Mouse (Mus musculus): ENCODE results near the gene Ly75.
A peak's percentile ranks its signal among the peaks of the same experiment; 100 is the strongest.

Gene Ly75

GRCm38 (mm10) chr2:60382858-60383669 is at the start of gene Ly75:
Gene Ly75 (minus strand): TSS chr2:60383303.
- DNase-seq: peak; percentile 92 to 93

- no peak for DNase-seq
These were observed 47.4 kb upstream of the Ly75 start for GRCm38 (mm10) chr2:60430315-60431021.

- peak; percentile 53 to 79 for DNase-seq
These were observed 35.0 kb upstream of the Ly75 start for GRCm38 (mm10) chr2:60418075-60418474.

GRCm38 (mm10) chr2:60414334-60414733 is 31.2 kb upstream of the Ly75 start:
- no peak for DNase-seq

DNA sequence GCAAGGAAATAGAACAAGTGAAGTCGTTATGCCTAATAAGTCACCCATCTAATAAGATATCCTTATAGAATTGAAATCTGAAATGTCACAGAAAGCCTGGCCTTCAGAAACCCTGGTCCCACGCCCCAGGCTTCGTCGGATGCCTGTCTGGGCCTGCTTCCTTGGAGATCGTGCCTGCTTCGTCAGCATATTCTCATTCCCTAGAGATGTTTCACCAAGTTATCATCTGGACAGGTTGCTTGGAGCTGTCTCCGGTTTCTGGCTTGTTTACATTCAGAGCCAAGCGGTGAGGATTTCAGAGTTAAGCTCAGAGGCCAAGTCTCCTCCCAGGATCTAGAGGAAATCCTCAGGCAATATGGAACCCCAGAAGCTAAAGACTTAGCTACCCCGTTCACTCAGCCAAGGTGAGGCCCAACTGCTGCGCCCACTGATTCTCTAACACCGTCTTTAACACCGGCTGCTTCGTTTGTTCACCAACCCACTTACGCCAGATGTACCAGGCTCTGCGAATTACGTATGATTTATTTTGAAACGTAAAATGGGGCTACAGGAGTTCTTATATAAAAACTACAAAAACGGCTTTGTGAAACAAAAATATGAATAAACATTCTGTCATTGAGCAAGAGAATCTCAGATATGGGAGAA is 30.0 kb upstream of the Ly75 start:
- no peak for DNase-seq

- DNase-seq: no peak
These were observed 28.1 kb upstream of the Ly75 start for GRCm38 (mm10) chr2:60411181-60411580.

DNA sequence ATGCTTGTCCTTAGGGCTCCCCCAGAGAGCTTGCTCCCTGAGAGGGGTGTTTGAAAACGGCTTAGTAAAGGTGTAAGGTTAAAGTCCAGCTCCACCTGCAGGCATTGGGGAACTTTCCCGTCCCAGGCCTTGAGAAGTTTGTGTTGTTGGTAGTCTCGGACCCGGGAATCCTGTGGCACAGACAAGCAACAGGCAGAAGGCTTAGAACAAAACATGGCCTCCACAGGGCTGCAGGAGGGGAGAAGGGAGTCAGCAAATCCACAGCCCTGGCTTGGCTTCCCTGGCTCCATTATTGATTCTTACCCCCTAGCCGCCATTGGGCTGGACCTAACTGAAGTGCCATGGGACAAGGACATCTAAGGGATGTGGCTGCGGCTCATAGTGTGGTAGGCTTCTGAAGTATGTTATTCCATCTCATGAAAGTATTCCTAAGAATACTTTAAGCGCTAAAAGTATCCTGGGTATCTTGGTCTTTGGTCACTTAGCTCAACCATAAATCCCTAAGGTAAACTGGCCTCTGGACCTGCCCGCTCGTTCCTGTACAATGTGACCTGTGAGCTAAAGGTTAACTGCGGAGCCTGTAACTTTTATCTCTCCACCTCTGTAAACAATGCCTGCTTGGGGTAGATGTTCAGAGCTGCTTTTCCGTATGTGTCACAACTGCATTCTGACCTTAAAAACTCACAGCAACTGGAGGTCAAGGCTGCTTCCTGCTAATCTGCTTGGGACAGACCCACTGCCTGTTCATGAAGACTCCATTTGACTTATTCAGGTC is 27.1 kb upstream of the Ly75 start:
- DNase-seq: no peak

- DNase-seq: no peak
These were observed 26.1 kb upstream of the Ly75 start for GRCm38 (mm10) chr2:60409194-60409593.

DNA sequence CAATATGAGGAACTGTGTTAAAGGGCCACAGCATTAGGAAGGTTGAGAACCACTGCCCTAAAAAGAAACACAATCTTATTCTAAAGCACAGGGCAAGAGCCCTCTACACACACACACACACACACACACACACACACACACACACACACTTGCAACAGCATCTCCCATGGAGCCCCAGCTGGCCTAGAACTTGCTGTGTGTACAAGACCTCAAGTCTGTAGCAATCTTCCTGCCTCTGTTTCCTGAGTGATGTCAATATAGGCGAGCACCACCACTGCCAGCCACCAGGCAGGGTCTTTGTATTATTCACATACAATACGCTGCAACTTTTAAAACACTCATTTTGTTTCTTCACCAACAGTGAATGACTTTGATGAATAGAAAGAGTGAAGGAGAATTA is 24.3 kb upstream of the Ly75 start:
- no peak for DNase-seq

DNA sequence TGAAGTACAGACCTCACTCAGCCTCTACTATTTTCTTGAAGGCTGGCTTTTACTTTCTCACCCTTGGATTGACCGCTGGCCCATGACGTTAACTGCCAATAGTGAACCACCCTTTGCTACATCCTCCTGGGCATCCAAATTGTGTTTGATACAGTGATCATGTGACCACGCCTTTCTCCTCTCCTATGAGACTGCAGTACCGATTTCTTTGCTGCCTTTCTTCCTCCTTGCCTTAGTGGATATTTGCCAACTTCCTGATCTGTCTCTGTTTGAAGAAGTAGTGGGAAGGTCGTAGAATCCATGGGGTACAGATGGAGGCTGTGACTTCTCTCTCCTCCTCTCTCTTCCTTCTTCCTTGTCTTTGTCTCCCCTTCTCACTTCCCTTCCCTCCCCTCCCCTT is 22.3 kb upstream of the Ly75 start:
- no peak for DNase-seq

- no peak for DNase-seq
These were observed 21.7 kb upstream of the Ly75 start for GRCm38 (mm10) chr2:60404763-60405162.

- no peak for DNase-seq
These were observed 18.6 kb upstream of the Ly75 start for GRCm38 (mm10) chr2:60401694-60402093.

DNA sequence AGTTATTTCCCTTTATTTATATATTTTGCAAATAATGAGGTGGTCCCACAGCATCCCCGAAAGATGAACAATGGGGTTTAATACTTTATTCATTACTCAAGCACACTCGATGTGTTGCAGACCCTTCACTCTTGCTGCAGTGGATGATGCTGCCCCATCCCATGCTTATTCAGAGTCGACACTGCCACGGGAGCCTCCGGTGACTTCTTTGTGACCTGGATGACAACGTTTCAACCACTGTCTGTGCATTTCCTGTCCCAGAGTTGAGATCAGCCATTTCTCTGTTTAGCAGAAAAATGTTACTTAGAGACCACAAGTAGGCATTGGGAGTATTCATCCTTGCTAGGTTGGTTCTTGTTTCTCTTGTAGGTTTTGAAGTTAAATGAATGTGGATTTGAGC is 10.7 kb upstream of the Ly75 start:
- no peak for DNase-seq

- DNase-seq: no peak
These were observed 9.2 kb upstream of the Ly75 start for GRCm38 (mm10) chr2:60392286-60392685.

- no peak for DNase-seq
These were observed 4.3 kb upstream of the Ly75 start for GRCm38 (mm10) chr2:60387363-60387762.

DNA sequence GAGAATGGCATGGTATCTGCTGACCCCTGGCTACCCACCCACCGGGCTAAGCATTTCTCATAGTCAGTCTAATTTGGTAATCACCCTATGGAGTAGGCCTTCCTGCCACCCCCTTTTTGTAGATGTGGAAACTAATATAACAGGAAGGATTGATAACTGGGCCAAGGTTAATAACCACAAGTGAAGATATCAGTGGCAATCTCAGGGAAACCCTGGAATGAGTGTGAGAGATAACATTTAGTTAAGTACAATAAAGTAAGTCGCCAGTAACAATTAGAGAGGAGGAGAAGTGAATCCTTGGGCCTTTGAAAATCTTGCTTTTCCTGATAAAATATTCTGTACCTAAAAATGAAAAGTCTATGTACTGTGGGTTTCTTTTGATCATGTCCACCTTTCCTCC is 3.7 kb upstream of the Ly75 start:
- no peak for DNase-seq

- peak; percentile 54 to 77 for DNase-seq
These were observed 1.6 kb upstream of the Ly75 start for GRCm38 (mm10) chr2:60384763-60385085.

GRCm38 (mm10) chr2:60384083-60384762 is 1.1 kb upstream of the Ly75 start:
- DNase-seq: no peak

DNA sequence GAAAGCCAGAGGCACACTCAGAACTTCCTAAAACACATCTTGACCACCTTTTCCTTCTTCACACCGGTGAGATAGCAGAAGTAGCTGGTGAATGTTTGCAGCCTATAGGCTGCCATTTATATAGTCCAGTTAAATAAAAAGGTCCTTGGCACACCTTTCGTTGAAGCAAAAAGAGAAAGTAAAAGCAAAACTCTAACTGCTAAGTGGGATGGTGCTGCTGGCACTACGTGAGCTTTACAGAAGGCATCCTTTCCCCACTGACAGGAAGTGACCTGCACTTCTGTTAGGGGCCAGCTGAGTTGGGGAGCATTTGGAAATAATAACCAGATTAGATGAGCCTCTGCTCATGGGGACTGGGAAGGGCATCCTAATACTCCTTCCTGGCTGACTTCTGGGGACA is 757 bp downstream of the Ly75 start:
- no peak for DNase-seq

GRCm38 (mm10) chr2:60377260-60377659 is 5.8 kb downstream of the Ly75 start:
- no peak for DNase-seq

DNA sequence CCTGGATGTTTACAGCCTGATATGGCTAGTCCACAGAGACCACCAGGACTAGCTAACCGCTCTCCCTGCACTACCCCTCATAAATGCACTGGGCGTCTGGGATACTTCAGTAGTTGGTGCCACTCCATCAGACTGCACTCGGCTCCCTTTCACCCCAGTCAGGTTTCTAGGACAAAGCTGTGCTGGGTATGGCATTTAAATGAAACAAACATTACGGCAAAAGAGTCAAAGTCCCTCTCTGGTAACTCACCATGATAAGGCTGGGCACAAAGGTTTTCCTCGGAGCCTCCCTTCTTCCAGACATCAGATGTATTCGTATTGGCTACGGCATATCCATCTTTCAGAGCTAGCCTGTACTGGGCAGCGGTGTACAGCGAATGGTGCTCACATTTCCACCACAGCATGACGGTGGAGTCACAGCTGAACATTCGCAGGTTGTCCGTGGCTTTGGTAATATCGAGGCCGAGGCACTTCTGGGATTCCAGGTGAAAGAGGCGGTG is 7.4 kb downstream of the Ly75 start:
- DNase-seq: no peak

DNA sequence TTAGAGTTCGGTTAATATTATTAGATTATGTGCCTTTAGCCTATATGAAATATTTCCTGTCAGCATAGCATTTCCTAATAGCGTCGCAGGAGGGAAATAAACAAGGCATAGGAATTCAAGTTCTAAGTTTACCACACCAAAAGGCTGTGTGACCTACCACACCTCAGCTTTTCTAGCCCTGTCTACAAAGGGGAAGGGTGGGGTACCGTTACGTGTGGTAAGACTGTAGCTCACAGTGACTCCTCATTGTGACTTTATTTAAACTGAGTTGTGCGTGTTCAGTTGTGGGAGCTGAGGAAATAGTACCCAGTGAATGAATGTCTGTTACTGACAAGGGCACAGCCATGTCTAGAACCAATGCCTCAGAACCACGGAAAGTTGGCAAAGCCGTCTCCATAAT is 8.0 kb downstream of the Ly75 start:
- DNase-seq: no peak
